Mouse (Mus musculus): ENCODE results near the gene Parp6. TPM values are rescaled to one million over a fixed set of nuclear protein-coding genes. Genes with fewer than 3 reads are reported as not detected.

The Parp6 gene
- polyA plus RNA-seq, 1 experiment from 2014 or later = 36.3 TPM

GRCm38 (mm10) chr9:59658146-59658545 lies 41.1 kb downstream of the Parp6 start:
- peak overlapping the region; percentile 73 for H3K4me2 ChIP-seq
- no peaks in the 10 kb centered on the region for H3K27me3 ChIP-seq
- no peak for ATAC-seq (ENCODE audit: insufficient number of reproducible peaks, insufficient read depth, low FRiP score, low TSS enrichment, low read depth)
- H3K9me3 ChIP-seq = no peaks in the 10 kb centered on the region
- WGBS = 2% methylated on average over 4 of the region's 4 CpGs
- H3K27ac ChIP-seq = peak overlapping the region; percentile 93
- H3K4me3 ChIP-seq = peak overlapping the region; percentile 55
- H3K4me1 ChIP-seq = peaks cover 42% of the 10 kb centered on the region
- H3K36me3 ChIP-seq = peaks cover 34% of the 10 kb centered on the region
- peak overlapping the region; percentile 78 for H3K9ac ChIP-seq

- peak overlapping the region; percentile 27; the same call in 1 of the 2 replicates for H3K9ac ChIP-seq
- H3K4me3 ChIP-seq = peak overlapping the region; percentile 55
- H3K4me1 ChIP-seq = peaks cover 42% of the 10 kb centered on the region
- 21% methylated on average over 14 of the region's 14 CpGs for WGBS
- no peak for ATAC-seq (ENCODE audit: insufficient number of reproducible peaks, insufficient read depth, low FRiP score, low TSS enrichment, low read depth)
- H3K27me3 ChIP-seq = no peaks in the 10 kb centered on the region
- H3K27ac ChIP-seq = peak overlapping the region; percentile 74
- no peaks in the 10 kb centered on the region for H3K9me3 ChIP-seq
- H3K36me3 ChIP-seq = peaks cover 37% of the 10 kb centered on the region
- H3K4me2 ChIP-seq = peak overlapping the region; percentile 73
Measured at GRCm38 (mm10) chr9:59659036-59660026, 42.2 kb downstream of the Parp6 start.

GRCm38 (mm10) chr9:59660421-59660820 lies 43.3 kb downstream of the Parp6 start:
- Histone ChIP-seq H3K4me1 (peaks cover 42% of the 10 kb centered on the region), H3K27ac (peak overlapping the region; percentile 74; the same call in 1 of the 2 replicates), H3K27me3 (no peaks in the 10 kb centered on the region), H3K9me3 (no peaks in the 10 kb centered on the region), H3K36me3 (peaks cover 48% of the 10 kb centered on the region), H3K4me2 (peak overlapping the region; percentile 73), H3K4me3 (peak overlapping the region; percentile 15), H3K9ac (0 out of 2 replicates have a peak overlapping the region, but pooled peaks have one; percentile 40)
- WGBS = 58% methylated on average over 10 of the region's 10 CpGs
- ATAC-seq (ENCODE audit: insufficient number of reproducible peaks, insufficient read depth, low FRiP score, low TSS enrichment, low read depth) = no peak

GRCm38 (mm10) chr9:59661298-59661975 lies 44.4 kb downstream of the Parp6 start:
- Histone ChIP-seq H3K4me1 (peaks cover 42% of the 10 kb centered on the region), H3K9me3 (no peaks in the 10 kb centered on the region), H3K4me3 (no peak overlapping the region), H3K9ac (no peak overlapping the region; the same call in 1 of the 2 replicates), H3K27me3 (no peaks in the 10 kb centered on the region), H3K27ac (no peak overlapping the region), H3K4me2 (peak overlapping the region; percentile 14), H3K36me3 (peaks cover 58% of the 10 kb centered on the region)
- ATAC-seq (ENCODE audit: insufficient number of reproducible peaks, insufficient read depth, low FRiP score, low TSS enrichment, low read depth) = no peak
- 62% methylated on average over 6 of the region's 6 CpGs for WGBS

GRCm38 (mm10) chr9:59663226-59663625 lies 46.1 kb downstream of the Parp6 start:
- Histone ChIP-seq H3K4me1 (peaks cover 35% of the 10 kb centered on the region), H3K9me3 (no peaks in the 10 kb centered on the region), H3K27me3 (no peaks in the 10 kb centered on the region), H3K27ac (no peak overlapping the region), H3K9ac (no peak overlapping the region), H3K4me2 (no peak overlapping the region), H3K36me3 (peaks cover 76% of the 10 kb centered on the region), H3K4me3 (no peak overlapping the region)
- WGBS = 80% methylated on average over 7 of the region's 7 CpGs
- no peak for ATAC-seq (ENCODE audit: insufficient number of reproducible peaks, insufficient read depth, low FRiP score, low TSS enrichment, low read depth)

GRCm38 (mm10) chr9:59663957-59664356 lies 46.9 kb downstream of the Parp6 start:
- H3K27me3 ChIP-seq = no peaks in the 10 kb centered on the region
- ATAC-seq (ENCODE audit: insufficient number of reproducible peaks, insufficient read depth, low FRiP score, low TSS enrichment, low read depth) = no peak
- H3K27ac ChIP-seq = no peak overlapping the region
- 67% methylated on average over 3 of the region's 3 CpGs for WGBS
- no peak overlapping the region for H3K4me2 ChIP-seq
- peaks cover 83% of the 10 kb centered on the region for H3K36me3 ChIP-seq
- H3K9ac ChIP-seq = no peak overlapping the region
- H3K9me3 ChIP-seq = no peaks in the 10 kb centered on the region
- H3K4me1 ChIP-seq = peaks cover 28% of the 10 kb centered on the region
- no peak overlapping the region for H3K4me3 ChIP-seq

GRCm38 (mm10) chr9:59664664-59665256 lies 47.7 kb downstream of the Parp6 start:
- Histone ChIP-seq H3K4me3 (no peak overlapping the region), H3K27me3 (no peaks in the 10 kb centered on the region), H3K27ac (no peak overlapping the region), H3K9me3 (no peaks in the 10 kb centered on the region), H3K36me3 (peaks cover 88% of the 10 kb centered on the region), H3K4me2 (no peak overlapping the region), H3K4me1 (peaks cover 20% of the 10 kb centered on the region), H3K9ac (no peak overlapping the region)
- 78% methylated on average over 4 of the region's 4 CpGs for WGBS
- no peak for ATAC-seq (ENCODE audit: insufficient number of reproducible peaks, insufficient read depth, low FRiP score, low TSS enrichment, low read depth)

GRCm38 (mm10) chr9:59666016-59666415 lies 48.9 kb downstream of the Parp6 start:
- Histone ChIP-seq H3K4me1 (peaks cover 8% of the 10 kb centered on the region), H3K9me3 (no peaks in the 10 kb centered on the region), H3K9ac (no peak overlapping the region), H3K27ac (no peak overlapping the region), H3K4me2 (no peak overlapping the region), H3K27me3 (no peaks in the 10 kb centered on the region), H3K36me3 (peaks cover 88% of the 10 kb centered on the region), H3K4me3 (no peak overlapping the region)
- 84% methylated on average over 8 of the region's 8 CpGs for WGBS
- no peak for ATAC-seq (ENCODE audit: insufficient number of reproducible peaks, insufficient read depth, low FRiP score, low TSS enrichment, low read depth)

GRCm38 (mm10) chr9:59666813-59667212 lies 49.7 kb downstream of the Parp6 start:
- no peaks in the 10 kb centered on the region for H3K9me3 ChIP-seq
- H3K4me2 ChIP-seq = no peak overlapping the region
- WGBS = 82% methylated on average over 1 of the region's 1 CpGs
- H3K4me3 ChIP-seq = no peak overlapping the region
- peaks cover 88% of the 10 kb centered on the region for H3K36me3 ChIP-seq
- no peak for ATAC-seq (ENCODE audit: insufficient number of reproducible peaks, insufficient read depth, low FRiP score, low TSS enrichment, low read depth)
- no peak overlapping the region for H3K9ac ChIP-seq
- no peaks in the 10 kb centered on the region; the same call in 1 of the 2 replicates for H3K4me1 ChIP-seq
- no peaks in the 10 kb centered on the region for H3K27me3 ChIP-seq
- H3K27ac ChIP-seq = no peak overlapping the region

- Histone ChIP-seq H3K4me1 (no peaks in the 10 kb centered on the region), H3K4me3 (no peak overlapping the region), H3K36me3 (peaks cover 90% of the 10 kb centered on the region), H3K27me3 (no peaks in the 10 kb centered on the region), H3K4me2 (no peak overlapping the region), H3K27ac (no peak overlapping the region), H3K9me3 (no peaks in the 10 kb centered on the region), H3K9ac (no peak overlapping the region)
- WGBS = 82% methylated on average over 4 of the region's 4 CpGs
- no peak for ATAC-seq (ENCODE audit: insufficient number of reproducible peaks, insufficient read depth, low FRiP score, low TSS enrichment, low read depth)
Measured at GRCm38 (mm10) chr9:59667250-59667649, 50.2 kb downstream of the Parp6 start.

- no peak for ATAC-seq (ENCODE audit: insufficient number of reproducible peaks, insufficient read depth, low FRiP score, low TSS enrichment, low read depth)
Measured at GRCm38 (mm10) chr9:59667904-59668303, 50.8 kb downstream of the Parp6 start.

More at GRCm38 (mm10) chr9:59667904-59668303, 50.8 kb downstream of the Parp6 start:
- Histone ChIP-seq H3K9me3 (no peaks in the 10 kb centered on the region), H3K4me1 (no peaks in the 10 kb centered on the region), H3K4me3 (no peak overlapping the region), H3K27me3 (no peaks in the 10 kb centered on the region), H3K36me3 (peaks cover 90% of the 10 kb centered on the region), H3K4me2 (no peak overlapping the region), H3K27ac (no peak overlapping the region), H3K9ac (no peak overlapping the region)
- WGBS = 91% methylated on average over 6 of the region's 6 CpGs

Data from embryonic facial prominence, embryonic 13.5 days (tissue).